Mouse (Mus musculus) right cerebral cortex, postnatal 10 days (tissue): ENCODE measurements at regions not wholly inside any gene's neighbourhood (a gene's known extent, or its start where the extent isn't known, plus 50 kb on each side); places are given as distances from the start of the nearest gene placed in this dataset.

Experiments
- DNase-seq, 2 experiments: peaks; one replicate each; pipeline ENCODE4 v3.0.0; 2021; ENCODE audit warnings: low spot score in 2 of 2

DNA sequence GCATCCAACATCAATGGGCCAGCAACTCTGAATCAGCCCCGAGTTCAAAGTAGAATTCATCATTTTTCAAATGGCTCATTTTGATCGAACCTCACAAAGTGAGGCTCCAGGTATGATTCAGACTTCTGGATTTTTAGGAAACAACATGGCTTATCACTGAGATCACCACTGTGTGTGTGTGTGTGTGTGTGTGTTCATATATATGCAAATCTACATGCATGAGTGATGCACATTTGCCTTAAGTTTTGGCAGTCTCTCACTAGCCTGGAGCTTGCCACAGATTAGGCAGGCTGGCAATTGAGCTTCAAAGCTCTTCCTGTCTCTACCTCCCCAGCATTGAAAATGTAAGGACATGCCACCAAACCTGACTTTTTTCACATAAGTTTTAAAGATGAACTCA is 195.1 kb upstream of the Mindy3 start:
- DNase-seq = no peak

DNA sequence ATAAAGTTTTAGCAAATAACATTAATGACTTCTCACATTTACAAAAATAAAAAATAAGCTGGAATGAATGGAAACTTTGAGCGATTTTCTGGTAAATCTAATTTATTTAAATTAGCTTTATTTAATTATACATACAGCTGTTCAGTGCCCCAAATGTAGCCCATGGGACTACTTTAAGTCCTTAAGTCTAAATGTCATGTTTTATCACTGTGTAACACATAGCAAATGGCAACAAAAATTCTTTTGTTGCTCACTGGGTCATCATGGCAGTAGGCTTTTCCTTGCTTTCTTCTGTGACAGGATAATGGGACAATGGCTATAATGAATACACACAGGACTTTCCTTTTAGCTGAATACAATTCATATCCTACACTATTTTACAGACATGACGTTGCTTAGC is 194.6 kb upstream of the Mindy3 start:
- no peak for DNase-seq

- DNase-seq = peak; percentile 26
Observed at GRCm38 (mm10) chr2:12582566-12582965, 163.3 kb upstream of the Mindy3 start.

DNA sequence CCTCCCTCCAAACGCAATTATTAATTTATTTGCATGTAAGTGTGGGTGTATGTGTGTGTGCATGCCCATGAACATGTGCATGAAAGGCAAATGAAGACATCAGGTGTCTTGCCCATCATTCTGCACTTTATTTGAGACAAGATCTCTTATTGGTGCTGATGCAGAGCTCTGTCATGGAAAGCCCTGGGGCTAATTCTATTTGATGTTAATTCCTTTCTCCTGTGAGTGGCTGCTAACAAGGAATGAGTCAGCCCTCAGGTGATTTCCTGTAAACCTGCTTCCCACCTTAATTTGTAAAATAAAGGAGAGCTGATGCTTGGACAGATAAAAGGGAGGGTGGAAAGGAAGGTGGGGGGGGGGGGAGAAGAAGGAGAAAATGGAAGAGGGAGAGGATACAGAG is 138.5 kb upstream of the Mindy3 start:
- DNase-seq = no peak

- no peak for DNase-seq
Observed at GRCm38 (mm10) chr2:12522411-12522810, 103.1 kb upstream of the Mindy3 start.

- no peak for DNase-seq
Observed at GRCm38 (mm10) chr2:12521744-12522143, 102.5 kb upstream of the Mindy3 start.

DNA sequence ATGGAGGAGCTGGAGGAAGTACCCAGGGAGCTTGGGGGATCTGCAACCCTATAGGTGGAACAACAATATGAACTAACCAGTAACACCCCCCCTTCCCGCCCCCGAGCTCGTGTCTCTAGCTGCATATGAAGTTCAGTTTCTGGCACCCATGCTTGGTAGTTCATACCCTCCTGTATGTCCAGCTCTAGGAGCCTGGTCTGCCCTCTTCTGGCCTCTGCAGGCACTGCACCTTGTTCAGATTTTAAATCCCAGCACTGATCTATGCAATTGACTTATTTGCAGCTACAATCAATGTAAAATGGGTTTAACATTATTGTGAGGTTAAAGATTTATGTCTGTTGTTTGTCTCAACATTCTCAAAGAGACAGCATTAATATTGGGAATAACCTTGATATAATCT is 73.1 kb upstream of the Mindy3 start:
- DNase-seq = no peak

DNA sequence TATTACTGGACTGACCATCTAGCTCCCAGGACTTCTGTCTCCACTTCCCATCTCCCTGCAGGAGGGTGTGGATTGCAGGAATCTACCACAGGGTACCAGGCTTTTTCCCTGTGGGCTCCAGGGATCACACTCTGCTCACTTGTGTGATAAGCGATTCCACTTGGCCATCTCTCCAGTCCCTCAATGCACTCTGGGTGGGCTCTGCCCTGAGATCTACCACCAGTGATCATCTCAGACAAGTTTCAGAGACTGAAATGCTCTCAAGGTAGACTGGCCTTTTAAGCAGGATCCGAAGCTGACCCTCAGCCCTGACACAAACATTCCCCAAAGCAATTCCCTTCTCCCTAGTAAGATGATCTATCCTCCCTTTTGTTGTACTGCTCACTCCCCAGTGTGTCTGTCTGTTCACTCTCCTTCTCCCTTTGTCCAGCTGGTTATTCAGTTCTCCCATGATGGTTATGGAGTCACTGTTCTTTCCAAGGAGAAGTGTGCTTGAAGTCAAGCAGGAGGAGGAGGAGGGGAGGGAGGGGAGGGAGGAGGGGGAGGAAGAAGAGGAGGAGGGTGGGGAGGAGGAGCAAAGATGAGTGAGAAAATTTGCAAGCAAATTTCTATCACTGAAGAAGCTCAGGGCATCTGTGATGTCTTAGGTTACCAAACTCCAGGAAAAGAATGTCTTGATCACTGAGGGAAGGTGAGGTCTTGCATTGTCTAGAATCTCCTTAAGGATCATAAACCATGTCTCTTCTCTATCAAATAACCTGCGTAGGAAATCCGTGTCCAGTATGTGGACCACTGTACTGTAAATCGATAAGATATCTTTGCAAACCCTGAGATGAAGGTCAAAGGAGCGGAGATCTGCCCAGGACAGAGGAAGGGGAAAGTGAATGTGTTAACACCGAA is 50.4 kb upstream of the Mindy3 start:
- DNase-seq = no peak
